In the genomic region with DNA sequence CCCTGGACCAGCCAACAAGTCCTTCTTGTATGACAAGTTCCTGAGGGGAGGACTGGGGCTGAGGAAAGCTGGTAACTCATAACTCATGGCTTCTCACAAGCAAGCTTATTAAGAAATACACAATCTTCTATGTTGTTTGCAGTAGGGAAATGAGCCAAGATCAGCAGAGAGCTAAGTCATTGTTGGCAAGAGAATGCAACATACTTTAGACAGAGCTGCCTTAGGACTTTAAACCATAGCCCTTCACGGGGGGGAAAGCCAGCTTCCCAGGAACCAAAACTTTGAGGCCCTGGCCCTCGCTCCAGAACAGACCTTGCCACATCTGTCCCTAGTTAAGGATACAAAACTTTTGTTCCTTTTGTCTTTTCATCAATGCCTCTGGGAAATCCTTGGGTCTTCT, we compare ENCODE assay signal across 9 mouse cellular contexts. TPM values are rescaled to one million over a fixed set of nuclear protein-coding genes. Genes with fewer than 3 reads are reported as not detected.
DNase-seq lines count a peak whose midpoint lies in the region; ATAC-seq and TF ChIP-seq lines count a peak whose summit lies in the region.
"Had no signal": no experiment of that assay in that cellular context is flagged by ENCODE, and none has a peak within 500 bp of the region (broad histone marks: within the 10 kb centered on the region; RNA-seq: fewer than 3 reads in every experiment).

No protein-coding gene starts in this region.

- WGBS in stomach, embryonic 14.5 days, result 65% methylated on average over 2 of the region's 2 CpGs

- H3K9me3 ChIP-seq in stomach, embryonic 14.5 days (ENCODE audit: control insufficient read depth, low read depth, low read length), result no peaks in the 10 kb centered on the region

- intact Hi-C loops in left cerebral cortex, postnatal 14 days (cut with DNase I), result no loop called here

- no peak overlapping the region for H3K4me3 ChIP-seq in layer of hippocampus, adult 2 months
- H3K4me3 ChIP-seq in stomach, embryonic 14.5 days (ENCODE audit: low read depth, low read length), result no peak overlapping the region

- DNase-seq in layer of hippocampus, adult 2 months (ENCODE audit: low spot score in 2 of 2), result no peak
- DNase-seq in layer of hippocampus, adult 8-10 months (ENCODE audit: low spot score in 2 of 2), result no peak
- peak; percentile 49 to 56 for DNase-seq in heart, adult 9 months (ENCODE audit: low spot score in 2 of 2)
- DNase-seq in kidney, postnatal 14 days, result peak; percentile 65
- DNase-seq in left cerebral cortex, postnatal 14 days (ENCODE audit: low spot score in 2 of 2), result no peak
- no peak for DNase-seq in frontal cortex, postnatal 14 days (ENCODE audit: low spot score in 2 of 2)
- no peak for DNase-seq in urinary bladder, postnatal 4 days (ENCODE audit: low spot score in 2 of 2)
- DNase-seq: embryo, embryonic 11 days had no signal

- no peak overlapping the region for H3K4me2 ChIP-seq in stomach, embryonic 14.5 days (replicated peaks; ENCODE audit: low read depth, low read length)

- H3K4me1 ChIP-seq in stomach, embryonic 14.5 days (ENCODE audit: control insufficient read depth, insufficient read depth, low read length), result no peaks in the 10 kb centered on the region

- H3K9ac ChIP-seq in stomach, embryonic 14.5 days (replicated peaks; ENCODE audit: low read depth, low read length), result no peak overlapping the region

- no peaks in the 10 kb centered on the region for H3K36me3 ChIP-seq in stomach, embryonic 14.5 days (ENCODE audit: control insufficient read depth, insufficient read depth, low read length)

- H3K27ac ChIP-seq in layer of hippocampus, adult 2 months, result peak overlapping the region; percentile 25; the same call in 1 of the 2 replicates
- no peak overlapping the region for H3K27ac ChIP-seq in stomach, embryonic 14.5 days (ENCODE audit: low read length)

- ATAC-seq in stomach, embryonic 14.5 days (ENCODE audit: insufficient number of reproducible peaks, insufficient read depth, low FRiP score, low read depth), result 0 out of 2 replicates have a peak, but pooled peaks have one; percentile 18

- no peak for TF ChIP-seq CTCF in layer of hippocampus, adult 2 months (conservative IDR thresholded peaks at IDR 0.05)

- H3K27me3 ChIP-seq in stomach, embryonic 14.5 days (ENCODE audit: control insufficient read depth, insufficient read depth, low read length), result no peaks in the 10 kb centered on the region

RNA-seq across cellular contexts. Expression of a gene that starts 30.9 kb away (rescaled TPM):
- 10 to 100 TPM; 40.1 to 44.0 TPM for total RNA-seq in layer of hippocampus, adult 2 months (2021)
- 10 to 100 TPM; 42.7 to 50.3 (median 46.2) TPM for total RNA-seq in layer of hippocampus, adult 8-10 months (2022)
- polyA plus RNA-seq in stomach, embryonic 14.5 days (2014; fragmentation: Nextera tagmentation; extraction: Ambion mirVana), result 60.6 and 65.2 TPM in 2 replicates
- total RNA-seq in left cerebral cortex, postnatal 14 days (2021), result 10 to 100 TPM; 28.2 to 30.4 TPM

RNA-seq across cellular contexts. Expression of a gene that starts 30.9 kb away (rescaled TPM):
- 100 to 1,000 TPM; 152 to 156 TPM for total RNA-seq in layer of hippocampus, adult 2 months (2021)
- total RNA-seq in layer of hippocampus, adult 8-10 months (2022), result 100 to 1,000 TPM; 147 to 176 (median 161) TPM
- 83.0 and 85.8 TPM in 2 replicates for polyA plus RNA-seq in stomach, embryonic 14.5 days (2014; fragmentation: Nextera tagmentation; extraction: Ambion mirVana)
- total RNA-seq in left cerebral cortex, postnatal 14 days (2021), result 100 to 1,000 TPM; 193 to 199 TPM

Comparison
In these comparisons a context has a peak if more than half of its experiments do, and no peak if none do; other contexts are left out.
1. DNase-seq: peak in heart, adult 9 months (2 of 2) and kidney, postnatal 14 days (single experiment); none in layer of hippocampus, adult 2 months (0 of 2), layer of hippocampus, adult 8-10 months (0 of 2), left cerebral cortex, postnatal 14 days (0 of 2), frontal cortex, postnatal 14 days (0 of 2) and urinary bladder, postnatal 4 days (0 of 2).